Mouse (Mus musculus) ES-Bruce4 (cell line): Measurements from ENCODE around the gene Ankrd13b. TPM values are rescaled to one million over a fixed set of nuclear protein-coding genes. Genes with fewer than 3 reads are reported as not detected.

ENCODE experiments used
- H3K27ac ChIP-seq: 2 replicates; pipeline ENCODE4 v1.5.1; 2012; ENCODE audit warnings: low read length, inconsistent platforms; ENCODE audit not compliant: insufficient read depth
- H3K27me3 ChIP-seq: 2 replicates; pipeline ENCODE4 v1.6.1; 2012; ENCODE audit warnings: mild to moderate bottlenecking, low read length, inconsistent platforms; ENCODE audit not compliant: control insufficient read depth, poor library complexity, insufficient read depth, severe bottlenecking
- H3K36me3 ChIP-seq: 2 replicates; pipeline ENCODE4 v1.6.1; 2012; ENCODE audit warnings: inconsistent platforms, mild to moderate bottlenecking, low read length, moderate library complexity; ENCODE audit not compliant: control insufficient read depth, poor library complexity, insufficient read depth, severe bottlenecking
- H3K4me1 ChIP-seq: one replicate; pipeline ENCODE4 v1.8.1; 2011; ENCODE audit warnings: low read length; ENCODE audit not compliant: control insufficient read depth, insufficient read depth
- H3K4me3 ChIP-seq: 2 replicates; pipeline ENCODE4 v1.5.1; 2011; ENCODE audit warnings: low read depth, mild to moderate bottlenecking, low read length
- H3K9ac ChIP-seq: 2 replicates; pipeline ENCODE4 v1.6.1; 2012; ENCODE audit warnings: low read depth, mild to moderate bottlenecking, inconsistent platforms; ENCODE audit not compliant: poor library complexity, severe bottlenecking
- H3K9me3 ChIP-seq: replicated peaks from 2 replicates; pipeline ENCODE4 v1.6.1; 2012; ENCODE audit warnings: mild to moderate bottlenecking, low read length, inconsistent platforms; ENCODE audit not compliant: control insufficient read depth, poor library complexity, insufficient read depth, severe bottlenecking
- CTCF ChIP-seq: IDR thresholded peaks from one replicate; pipeline ENCODE4 v1.8.1; 2011; ENCODE audit warnings: low read depth, low read length
- EP300 ChIP-seq: IDR thresholded peaks from 2 replicates; pipeline ENCODE4 v1.6.1; 2011; ENCODE audit warnings: low read depth, low read length; ENCODE audit not compliant: insufficient read depth
- POLR2A ChIP-seq: IDR thresholded peaks from one replicate; pipeline ENCODE4 v1.8.1; 2011; ENCODE audit warnings: low read length; ENCODE audit not compliant: insufficient read depth
- polyA plus RNA-seq: library from polyadenylated mRNA; stranded (reverse); fragments of >200 nt; gene quantifications from 2 replicates; pipeline ENCODE4 v1.2.4, GENCODE M21; 2011; ENCODE audit warnings: low read depth; ENCODE audit not compliant: missing spikeins, insufficient read depth, insufficient read length

Gene Ankrd13b
- polyA plus RNA-seq, 1 experiment, result 3.6 TPM

DNA sequence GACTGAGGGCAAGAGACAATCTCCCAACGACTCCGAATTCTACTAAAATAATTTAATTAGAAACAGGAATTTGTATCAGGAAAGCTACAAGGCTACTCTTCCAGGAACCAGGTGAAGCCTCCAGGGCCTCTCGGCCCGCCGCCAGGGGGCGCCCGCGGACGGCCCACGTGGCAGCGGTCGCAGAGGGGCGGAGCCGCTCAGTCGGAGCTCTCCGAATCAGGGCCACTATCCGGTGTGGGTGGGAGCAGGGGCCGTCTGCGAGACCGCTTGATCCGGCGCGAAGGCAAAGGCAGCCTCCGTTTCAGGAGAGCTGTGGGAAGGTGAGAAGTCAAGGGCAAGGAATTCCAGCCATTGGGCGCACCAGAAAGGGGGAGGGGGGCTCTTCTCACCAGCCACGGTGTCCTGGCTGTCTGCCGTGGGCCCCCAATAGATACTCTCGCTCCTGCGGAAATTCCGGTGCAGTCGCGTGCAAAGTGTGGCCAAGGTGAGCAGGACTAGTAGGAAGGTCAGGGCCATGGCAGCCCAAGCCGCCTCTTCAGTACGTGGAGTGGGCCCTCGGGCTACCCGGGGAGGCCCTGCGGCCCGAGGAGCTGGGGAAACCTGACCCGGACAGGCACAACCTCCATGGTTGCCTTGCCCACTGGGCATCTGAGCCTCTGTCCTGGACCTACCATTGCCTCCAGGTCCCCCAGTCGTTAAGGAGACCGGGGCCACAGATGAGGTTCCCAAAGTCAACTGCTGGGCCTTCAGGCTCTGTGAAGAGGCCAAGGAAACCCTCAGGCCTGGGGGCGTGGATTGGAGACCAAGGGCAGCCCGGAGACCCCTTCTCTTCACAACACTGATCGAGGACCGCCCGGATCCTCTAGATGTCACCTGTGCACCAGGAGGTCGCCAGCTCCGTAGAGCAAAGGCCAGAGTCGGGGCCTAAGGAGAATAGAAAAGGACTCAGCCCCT is 18.9 kb upstream of the Ankrd13b start:
- Histone ChIP-seq H3K27ac (no peak overlapping the region), H3K4me1 (peaks cover 4% of the 10 kb centered on the region), H3K9me3 (no peaks in the 10 kb centered on the region), H3K9ac (peak overlapping the region; percentile 66), H3K36me3 (peaks cover 30% of the 10 kb centered on the region), H3K27me3 (no peaks in the 10 kb centered on the region), H3K4me3 (peak overlapping the region; percentile 61)
- TF ChIP-seq EP300 (0 out of 2 replicates have a peak, but pooled peaks have one; percentile 12), CTCF (peak; percentile 65), POLR2A (no peak)

DNA sequence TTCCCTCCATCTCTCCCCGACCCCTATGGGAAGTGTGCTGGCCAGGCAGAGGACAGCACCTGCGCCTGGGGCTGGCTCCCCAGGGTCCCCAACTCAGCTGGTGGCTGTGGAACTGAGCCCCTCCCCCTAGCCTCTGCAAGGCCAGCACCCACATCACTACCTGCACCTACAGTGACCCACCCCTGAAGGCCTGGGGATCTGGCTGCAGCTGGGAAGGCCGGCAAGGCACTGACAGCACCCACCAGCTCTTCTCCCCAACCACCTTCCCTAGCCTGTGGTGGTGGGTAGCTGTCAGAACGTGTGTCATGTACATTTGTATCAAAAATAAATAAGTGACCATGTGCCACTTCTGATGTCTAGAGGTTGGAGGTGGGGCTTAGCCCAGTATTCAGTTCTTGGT is 17.9 kb upstream of the Ankrd13b start:
- no peaks in the 10 kb centered on the region for H3K9me3 ChIP-seq
- no peak for TF ChIP-seq EP300
- TF ChIP-seq CTCF, result no peak
- TF ChIP-seq POLR2A, result no peak
- no peak overlapping the region for H3K27ac ChIP-seq
- H3K4me1 ChIP-seq, result peaks cover 7% of the 10 kb centered on the region
- peaks cover 30% of the 10 kb centered on the region for H3K36me3 ChIP-seq
- no peak overlapping the region for H3K4me3 ChIP-seq
- no peaks in the 10 kb centered on the region for H3K27me3 ChIP-seq
- no peak overlapping the region for H3K9ac ChIP-seq

DNA sequence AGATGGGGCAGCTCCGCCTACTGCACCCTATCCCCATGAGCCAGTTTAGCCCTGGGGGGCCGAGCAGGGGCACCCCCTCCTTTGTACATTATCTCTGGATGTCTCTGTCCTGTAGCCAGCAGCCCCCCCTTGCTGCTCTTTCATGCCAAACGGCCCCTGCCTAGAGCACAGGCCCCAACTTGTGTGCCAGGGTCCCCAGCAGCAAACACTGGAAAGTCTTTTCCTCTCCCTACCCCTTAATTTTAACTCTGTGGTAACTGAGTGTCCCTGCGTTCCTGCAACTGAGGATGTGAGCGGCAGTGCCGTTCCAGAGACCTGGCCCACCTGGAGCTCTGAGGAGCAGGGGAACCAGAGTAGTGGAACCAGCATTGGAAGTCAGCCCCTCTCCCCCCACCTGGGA is 17.5 kb upstream of the Ankrd13b start:
- Histone ChIP-seq H3K36me3 (peaks cover 30% of the 10 kb centered on the region), H3K27ac (no peak overlapping the region), H3K4me1 (peaks cover 7% of the 10 kb centered on the region), H3K27me3 (no peaks in the 10 kb centered on the region), H3K4me3 (no peak overlapping the region), H3K9me3 (no peaks in the 10 kb centered on the region), H3K9ac (no peak overlapping the region)
- TF ChIP-seq EP300 (no peak), CTCF (no peak), POLR2A (no peak)

DNA sequence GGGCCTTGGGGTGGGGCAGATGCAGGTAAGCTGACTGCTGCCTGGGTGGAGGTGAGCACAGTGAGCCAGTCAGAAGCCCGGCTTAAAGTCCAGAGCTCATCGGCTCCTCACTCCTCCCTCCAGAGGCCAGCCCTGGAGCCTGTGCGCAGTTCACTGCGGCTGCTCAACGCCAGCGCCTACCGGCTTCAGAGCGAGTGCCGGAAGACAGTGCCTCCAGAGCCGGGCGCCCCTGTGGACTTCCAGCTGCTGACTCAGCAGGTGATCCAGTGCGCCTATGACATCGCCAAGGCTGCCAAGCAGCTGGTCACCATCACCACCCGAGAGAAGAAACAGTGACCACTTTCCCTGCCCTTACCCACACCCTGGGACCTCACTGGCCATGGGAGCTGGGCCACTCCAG is 16.8 kb upstream of the Ankrd13b start:
- H3K4me3 ChIP-seq, result no peak overlapping the region
- TF ChIP-seq CTCF (no peak), EP300 (no peak), POLR2A (no peak)
- no peak overlapping the region for H3K27ac ChIP-seq
- no peaks in the 10 kb centered on the region for H3K27me3 ChIP-seq
- H3K4me1 ChIP-seq, result peaks cover 7% of the 10 kb centered on the region
- H3K9ac ChIP-seq, result no peak overlapping the region
- no peaks in the 10 kb centered on the region for H3K9me3 ChIP-seq
- H3K36me3 ChIP-seq, result peaks cover 30% of the 10 kb centered on the region

DNA sequence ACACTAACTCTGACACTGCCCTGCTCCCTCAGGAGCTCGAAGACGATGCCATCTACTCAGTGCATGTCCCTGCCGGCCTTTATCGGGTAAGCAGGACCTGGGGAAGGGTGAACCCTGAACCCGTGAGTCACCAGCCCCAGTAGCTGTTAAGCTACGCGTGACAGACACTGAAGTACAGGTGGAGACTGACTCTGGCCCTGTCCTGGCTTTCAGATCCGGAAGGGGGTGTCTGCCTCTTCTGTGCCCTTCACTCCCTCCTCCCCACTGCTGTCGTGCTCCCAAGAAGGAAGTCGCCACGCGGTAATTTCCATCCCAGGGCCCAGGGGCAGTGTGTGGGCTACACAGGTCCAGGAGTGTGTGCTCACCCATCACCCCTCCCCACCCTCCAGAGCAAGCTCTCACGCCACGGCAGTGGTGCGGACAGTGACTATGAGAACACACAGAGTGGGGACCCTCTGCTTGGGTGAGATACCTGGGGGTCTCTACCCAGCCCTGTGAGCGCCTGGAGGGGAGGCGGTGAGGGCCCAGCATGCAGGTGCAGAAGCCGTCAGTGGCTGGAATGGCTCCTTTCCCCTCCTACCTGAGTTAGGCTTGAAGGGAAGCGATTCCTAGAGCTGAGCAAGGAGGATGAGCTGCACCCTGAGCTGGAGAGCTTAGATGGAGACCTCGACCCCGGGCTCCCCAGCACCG is 16.0 kb upstream of the Ankrd13b start:
- Histone ChIP-seq H3K9ac (no peak overlapping the region), H3K9me3 (no peaks in the 10 kb centered on the region), H3K36me3 (peaks cover 35% of the 10 kb centered on the region), H3K27ac (no peak overlapping the region), H3K27me3 (no peaks in the 10 kb centered on the region), H3K4me3 (no peak overlapping the region), H3K4me1 (peaks cover 8% of the 10 kb centered on the region)
- TF ChIP-seq CTCF (no peak), POLR2A (no peak), EP300 (no peak)

DNA sequence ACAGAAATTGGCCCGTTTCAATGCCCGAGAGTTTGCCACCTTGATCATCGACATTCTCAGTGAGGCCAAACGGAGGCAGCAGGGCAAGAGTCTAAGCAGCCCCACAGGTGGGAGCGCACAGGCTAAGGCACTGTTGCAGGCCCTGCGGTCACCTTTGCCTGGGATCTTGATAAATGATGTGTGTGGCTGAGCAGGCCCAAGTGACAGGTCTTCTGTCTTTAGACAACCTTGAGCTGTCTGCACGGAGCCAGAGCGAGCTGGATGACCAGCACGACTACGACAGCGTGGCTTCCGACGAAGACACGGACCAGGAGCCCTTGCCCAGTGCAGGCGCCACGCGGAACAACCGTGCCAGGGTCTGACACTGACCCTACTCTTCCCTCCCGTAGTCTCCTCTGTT is 14.9 kb upstream of the Ankrd13b start:
- Histone ChIP-seq H3K27me3 (no peaks in the 10 kb centered on the region), H3K9ac (no peak overlapping the region), H3K4me1 (peaks cover 9% of the 10 kb centered on the region), H3K27ac (no peak overlapping the region), H3K4me3 (no peak overlapping the region), H3K36me3 (peaks cover 35% of the 10 kb centered on the region), H3K9me3 (no peaks in the 10 kb centered on the region)
- TF ChIP-seq EP300 (no peak), CTCF (no peak), POLR2A (no peak)
